Mouse (Mus musculus): ENCODE data around the gene Erc2. TPM values are rescaled to one million over a fixed set of nuclear protein-coding genes. Genes with fewer than 3 reads are reported as not detected.
A peak's percentile ranks its signal among the peaks of the same experiment; 100 is the strongest.

Erc2 gene
- polyA plus RNA-seq, 1 experiment from 2014 or later = 58.0 TPM

- peak overlapping the region; percentile 24; the same call in 1 of the 2 replicates for H3K27ac ChIP-seq (replicated peaks)
- no peaks in the 10 kb centered on the region for H3K36me3 ChIP-seq
- H3K4me2 ChIP-seq = peak overlapping the region; percentile 92
- peak overlapping the region; percentile 60 for H3K4me3 ChIP-seq
- WGBS = under 1% methylated on average over 41 of the region's 41 CpGs
- peak overlapping the region; percentile 77 for H3K9ac ChIP-seq
- no peak for ATAC-seq (ENCODE audit: low read depth)
- H3K9me3 ChIP-seq = no peaks in the 10 kb centered on the region
- H3K27me3 ChIP-seq = peaks cover 67% of the 10 kb centered on the region
- H3K4me1 ChIP-seq (replicated peaks) = peaks cover 71% of the 10 kb centered on the region
Observed at GRCm38 (mm10) chr14:28511029-28511651, 888.9 kb downstream of the Erc2 start.

GRCm38 (mm10) chr14:28512805-28513590 is 890.8 kb downstream of the Erc2 start:
- H3K4me1 ChIP-seq (replicated peaks) = peaks cover 53% of the 10 kb centered on the region
- H3K9ac ChIP-seq = no peak overlapping the region
- no peak overlapping the region for H3K4me3 ChIP-seq
- 72% methylated on average over 5 of the region's 5 CpGs for WGBS
- ATAC-seq (ENCODE audit: low read depth) = no peak
- peaks cover 63% of the 10 kb centered on the region for H3K27me3 ChIP-seq
- 0 out of 2 replicates have a peak, but pooled peaks cover under 1% of the 10 kb centered on the region for H3K36me3 ChIP-seq
- peak overlapping the region; percentile 92; the same call in 1 of the 2 replicates for H3K4me2 ChIP-seq
- H3K27ac ChIP-seq (replicated peaks) = no peak overlapping the region
- H3K9me3 ChIP-seq = no peaks in the 10 kb centered on the region

- H3K27me3 ChIP-seq = peaks cover 51% of the 10 kb centered on the region
- no peaks in the 10 kb centered on the region for H3K9me3 ChIP-seq
- ATAC-seq (ENCODE audit: low read depth) = no peak
- 18% methylated on average over 2 of the region's 2 CpGs for WGBS
- no peak overlapping the region for H3K9ac ChIP-seq
- no peak overlapping the region for H3K4me2 ChIP-seq
- H3K36me3 ChIP-seq = peaks cover 8% of the 10 kb centered on the region; the same call in 1 of the 2 replicates
- peaks cover 42% of the 10 kb centered on the region for H3K4me1 ChIP-seq (replicated peaks)
- no peak overlapping the region for H3K27ac ChIP-seq (replicated peaks)
- H3K4me3 ChIP-seq = no peak overlapping the region
Observed at GRCm38 (mm10) chr14:28514171-28514570, 891.9 kb downstream of the Erc2 start.

GRCm38 (mm10) chr14:28515331-28515730 is 893.1 kb downstream of the Erc2 start:
- H3K9ac ChIP-seq = no peak overlapping the region

GRCm38 (mm10) chr14:28517631-28518560 is 895.7 kb downstream of the Erc2 start:
- no peak overlapping the region for H3K4me2 ChIP-seq
- H3K27me3 ChIP-seq = peaks cover 15% of the 10 kb centered on the region
- H3K27ac ChIP-seq (replicated peaks) = no peak overlapping the region
- peaks cover 10% of the 10 kb centered on the region; the same call in 1 of the 2 replicates for H3K4me1 ChIP-seq (replicated peaks)
- no peak for ATAC-seq (ENCODE audit: low read depth)
- 81% methylated on average over 39 of the region's 39 CpGs for WGBS
- H3K4me3 ChIP-seq = no peak overlapping the region
- H3K9ac ChIP-seq = no peak overlapping the region
- H3K36me3 ChIP-seq = peaks cover 22% of the 10 kb centered on the region
- H3K9me3 ChIP-seq = no peaks in the 10 kb centered on the region

More at GRCm38 (mm10) chr14:28515331-28515730, 893.1 kb downstream of the Erc2 start:
- Histone ChIP-seq H3K4me1 (replicated peaks) (peaks cover 30% of the 10 kb centered on the region), H3K36me3 (peaks cover 12% of the 10 kb centered on the region; the same call in 1 of the 2 replicates), H3K9me3 (no peaks in the 10 kb centered on the region), H3K27me3 (peaks cover 40% of the 10 kb centered on the region), H3K4me2 (no peak overlapping the region), H3K27ac (replicated peaks) (no peak overlapping the region), H3K4me3 (no peak overlapping the region)
- ATAC-seq (ENCODE audit: low read depth) = no peak
- WGBS = 55% methylated on average over 6 of the region's 6 CpGs

- Histone ChIP-seq H3K9ac (no peak overlapping the region), H3K4me1 (replicated peaks) (no peaks in the 10 kb centered on the region; the same call in 1 of the 2 replicates), H3K9me3 (no peaks in the 10 kb centered on the region), H3K4me3 (no peak overlapping the region), H3K27ac (replicated peaks) (no peak overlapping the region), H3K36me3 (peaks cover 26% of the 10 kb centered on the region), H3K4me2 (no peak overlapping the region), H3K27me3 (0 out of 2 replicates have a peak, but pooled peaks cover 3% of the 10 kb centered on the region)
- no peak for ATAC-seq (ENCODE audit: low read depth)
- 76% methylated on average over 1 of the region's 1 CpGs for WGBS
Observed at GRCm38 (mm10) chr14:28521106-28521505, 898.9 kb downstream of the Erc2 start.

GRCm38 (mm10) chr14:28522611-28523010 is 900.4 kb downstream of the Erc2 start:
- Histone ChIP-seq H3K36me3 (peaks cover 26% of the 10 kb centered on the region), H3K27ac (replicated peaks) (no peak overlapping the region), H3K4me1 (replicated peaks) (no peaks in the 10 kb centered on the region), H3K9me3 (no peaks in the 10 kb centered on the region), H3K4me3 (no peak overlapping the region), H3K27me3 (no peaks in the 10 kb centered on the region), H3K4me2 (no peak overlapping the region), H3K9ac (no peak overlapping the region)
- WGBS = 86% methylated on average over 21 of the region's 21 CpGs
- ATAC-seq (ENCODE audit: low read depth) = no peak

- H3K27ac ChIP-seq (replicated peaks) = no peak overlapping the region
- no peak overlapping the region for H3K4me2 ChIP-seq
- H3K36me3 ChIP-seq = peaks cover 13% of the 10 kb centered on the region
- 45% methylated on average over 1 of the region's 1 CpGs for WGBS
- H3K9me3 ChIP-seq = no peaks in the 10 kb centered on the region
- no peaks in the 10 kb centered on the region for H3K27me3 ChIP-seq
- H3K4me1 ChIP-seq (replicated peaks) = no peaks in the 10 kb centered on the region
- ATAC-seq (ENCODE audit: low read depth) = no peak
- H3K4me3 ChIP-seq = no peak overlapping the region
- no peak overlapping the region for H3K9ac ChIP-seq
Observed at GRCm38 (mm10) chr14:28525566-28525965, 903.3 kb downstream of the Erc2 start.

Other genes starting within 250 kb of the Erc2 start
- 17.9 and 18.4 TPM in 2 replicates for gene Fam208a, start 193.6 kb upstream of the Erc2 start, polyA plus RNA-seq (2015; fragmentation: Nextera tagmentation; extraction: Ambion mirVana)
- gene Ccdc66, start 114.0 kb upstream of the Erc2 start, polyA plus RNA-seq (2015; fragmentation: Nextera tagmentation; extraction: Ambion mirVana) = 11.6 and 14.2 TPM in 2 replicates

Measured in neural tube, embryonic 13.5 days (tissue).